Mouse (Mus musculus) urinary bladder, adult 18-20 months (tissue): ENCODE results near the gene Vmn1r87.

Experiments used
- DNase-seq, 2 experiments: peaks; one replicate each; pipeline ENCODE4 v3.0.0; 2022; ENCODE audit warnings: low spot score in 2 of 2, mixed read lengths in 2 of 2

The Vmn1r87 gene

GRCm38 (mm10) chr7:13140057-13140456, at the start of gene Vmn1r87:
TSS of gene Vmn1r87 (minus strand) at chr7:13140157.
- no peak for DNase-seq

- DNase-seq: no peak
Measured at GRCm38 (mm10) chr7:13159268-13159667, 19.3 kb upstream of the Vmn1r87 start, which contains the start of gene Vmn1r88. TSS of gene Vmn1r88 (plus strand) at chr7:13159568.

GRCm38 (mm10) chr7:13137340-13137739, 2.6 kb downstream of the Vmn1r87 start:
- DNase-seq: no peak

- no peak for DNase-seq
Measured at GRCm38 (mm10) chr7:13131856-13132255, 8.1 kb downstream of the Vmn1r87 start.

GRCm38 (mm10) chr7:13123554-13124153, 16.3 kb downstream of the Vmn1r87 start:
- DNase-seq: peak in 1 of 2 experiments; percentile 18

- no peak for DNase-seq
Measured at GRCm38 (mm10) chr7:13119817-13120216, 20.1 kb downstream of the Vmn1r87 start, which contains the start of gene Vmn1r86. TSS of gene Vmn1r86 (minus strand) at chr7:13119917.

- DNase-seq: no peak
Measured at GRCm38 (mm10) chr7:13095073-13095472, 44.9 kb downstream of the Vmn1r87 start, which contains the start of gene Vmn1r85. TSS of gene Vmn1r85 (minus strand) at chr7:13095173.
